Mouse (Mus musculus) forebrain, embryonic 10.5 days (tissue): ENCODE results near the gene Pip5k1c. TPM values are rescaled to one million over a fixed set of nuclear protein-coding genes. Genes with fewer than 3 reads are reported as not detected.

Experiments
- DNase-seq: peaks from one replicate; pipeline ENCODE4 v3.0.0-alpha.2; 2017; ENCODE audit warnings: low spot score; ENCODE audit errors: extremely low spot score
- H3K27ac ChIP-seq: fragments of 300-500 bp; sonication (generic); 2 replicates; pipeline ENCODE4 v1.5.1; 2016; ENCODE audit warnings: mild to moderate bottlenecking
- H3K27me3 ChIP-seq: fragments of 300-500 bp; sonication (generic); 2 replicates; pipeline ENCODE4 v1.6.1; 2016; ENCODE audit warnings: mild to moderate bottlenecking; ENCODE audit not compliant: poor library complexity, severe bottlenecking
- H3K36me3 ChIP-seq: fragments of 300-500 bp; sonication (generic); replicated peaks from 2 replicates; pipeline ENCODE4 v1.6.1; 2016; ENCODE audit warnings: mild to moderate bottlenecking, moderate library complexity
- H3K4me1 ChIP-seq: fragments of 300-500 bp; sonication (generic); 2 replicates; pipeline ENCODE4 v1.6.1; 2016
- H3K4me3 ChIP-seq: fragments of 300-500 bp; sonication (generic); 2 replicates; pipeline ENCODE4 v1.5.1; 2016; ENCODE audit warnings: mild to moderate bottlenecking, moderate library complexity
- H3K9me3 ChIP-seq: fragments of 300-500 bp; sonication (generic); 2 replicates; pipeline ENCODE4 v1.6.1; 2016; ENCODE audit warnings: mild to moderate bottlenecking, moderate library complexity
- WGBS: fragments of 180-500 bp; shearing (Covaris S2); methylation state at CpG from one replicate; pipeline ENCODE4 v1.1.7; 2016; 5-methylcytosine and 5-hydroxymethylcytosine counted together
- polyA plus RNA-seq: library from polyadenylated mRNA; unstranded; fragments of >200 nt; fragmentation: Nextera tagmentation; extraction: Ambion mirVana; gene quantifications from 2 replicates; pipeline ENCODE4 v1.2.1, GENCODE M21; 2016

The Pip5k1c gene
- polyA plus RNA-seq, 1 experiment from 2014 or later = 60.6 TPM

- Histone ChIP-seq H3K9me3 (no peaks in the 10 kb centered on the region), H3K27me3 (no peaks in the 10 kb centered on the region), H3K36me3 (peaks cover 84% of the 10 kb centered on the region), H3K27ac (no peak overlapping the region), H3K4me1 (peaks cover 30% of the 10 kb centered on the region), H3K4me3 (no peak overlapping the region)
- DNase-seq = no peak
- WGBS = 96% methylated on average over 21 of the region's 21 CpGs
These were observed 14.3 kb downstream of the Pip5k1c start for GRCm38 (mm10) chr10:81306837-81307682.

DNA sequence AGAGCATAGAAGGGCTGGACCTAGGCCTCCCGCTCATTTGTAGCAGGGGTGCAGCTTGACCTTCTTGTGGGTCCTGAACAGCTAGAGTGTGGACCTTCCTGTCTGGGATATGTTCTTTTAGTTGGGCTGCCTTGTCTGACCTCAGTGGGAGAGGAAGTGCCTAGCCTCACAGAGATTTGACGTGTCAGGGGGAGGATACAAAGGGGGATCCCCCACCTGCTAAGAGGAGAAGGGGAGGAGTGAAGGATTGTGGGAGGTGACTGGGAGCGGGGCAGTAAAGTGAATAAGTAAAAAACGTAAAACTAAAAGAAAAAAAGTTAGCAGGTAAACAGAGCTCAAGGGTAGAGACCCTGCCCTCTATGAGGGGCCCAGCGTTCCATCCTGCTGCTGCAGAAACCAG, 16.8 kb downstream of the Pip5k1c start:
- H3K36me3 ChIP-seq = peaks cover 98% of the 10 kb centered on the region
- no peaks in the 10 kb centered on the region for H3K27me3 ChIP-seq
- H3K27ac ChIP-seq = no peak overlapping the region
- no peaks in the 10 kb centered on the region for H3K9me3 ChIP-seq
- H3K4me3 ChIP-seq = no peak overlapping the region
- H3K4me1 ChIP-seq = peaks cover 8% of the 10 kb centered on the region
- WGBS = 97% methylated on average over 5 of the region's 5 CpGs
- no peak for DNase-seq

- H3K27me3 ChIP-seq = 0 out of 2 replicates have a peak, but pooled peaks cover 8% of the 10 kb centered on the region
- no peak overlapping the region for H3K4me3 ChIP-seq
- DNase-seq = no peak
- peaks cover 99% of the 10 kb centered on the region for H3K36me3 ChIP-seq
- H3K4me1 ChIP-seq = peaks cover 36% of the 10 kb centered on the region
- 92% methylated on average over 13 of the region's 13 CpGs for WGBS
- H3K27ac ChIP-seq = no peak overlapping the region
- no peaks in the 10 kb centered on the region for H3K9me3 ChIP-seq
These were observed 20.8 kb downstream of the Pip5k1c start for GRCm38 (mm10) chr10:81313581-81313980.

DNA sequence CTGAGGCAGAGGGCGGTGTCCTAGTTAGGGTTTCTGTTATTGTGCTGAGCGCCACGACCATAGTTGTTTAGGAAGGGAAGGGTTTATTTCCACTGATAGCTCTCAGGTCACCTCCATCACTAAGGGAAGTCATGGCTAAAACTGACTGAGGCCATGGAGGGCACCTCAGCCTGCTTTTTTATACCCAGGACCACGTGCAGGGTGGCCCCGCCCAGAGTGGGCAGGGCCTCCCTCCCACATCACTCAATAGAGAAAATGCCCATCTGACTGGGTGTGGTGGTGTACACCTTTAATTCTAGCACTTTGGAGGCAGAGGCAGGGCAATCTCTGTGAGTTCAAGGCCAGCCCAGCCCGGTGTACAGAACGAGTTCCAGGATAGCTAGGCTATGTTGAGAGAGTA, 21.4 kb downstream of the Pip5k1c start:
- Histone ChIP-seq H3K9me3 (no peaks in the 10 kb centered on the region), H3K4me3 (no peak overlapping the region), H3K36me3 (peaks cover 96% of the 10 kb centered on the region), H3K4me1 (peaks cover 42% of the 10 kb centered on the region), H3K27me3 (0 out of 2 replicates have a peak, but pooled peaks cover 8% of the 10 kb centered on the region), H3K27ac (no peak overlapping the region)
- no peak for DNase-seq
- WGBS = 82% methylated on average over 7 of the region's 7 CpGs

DNA sequence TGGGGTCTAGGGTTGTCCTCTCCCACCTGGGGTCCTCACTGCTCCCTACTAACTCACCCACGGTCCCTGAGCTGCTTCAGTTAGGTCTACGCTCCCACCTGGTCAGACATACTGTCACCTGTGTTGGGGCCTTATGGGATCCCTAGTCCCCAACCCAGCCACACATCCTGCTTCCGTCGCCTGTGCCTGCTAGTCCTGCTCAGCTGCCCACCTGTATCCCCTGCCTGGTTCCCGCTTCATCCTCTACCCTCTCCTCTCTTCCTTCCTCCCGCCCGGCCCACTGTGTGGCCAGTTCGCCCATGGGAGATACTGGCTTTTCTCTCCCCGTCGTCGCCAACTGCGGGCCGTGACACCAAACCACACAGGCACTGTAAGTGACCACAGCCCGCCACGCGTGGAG, 22.8 kb downstream of the Pip5k1c start:
- H3K36me3 ChIP-seq = peaks cover 82% of the 10 kb centered on the region
- no peak for DNase-seq
- no peak overlapping the region for H3K27ac ChIP-seq
- 0 out of 2 replicates have a peak, but pooled peaks cover 8% of the 10 kb centered on the region for H3K27me3 ChIP-seq
- H3K9me3 ChIP-seq = no peaks in the 10 kb centered on the region
- WGBS = 93% methylated on average over 16 of the region's 16 CpGs
- peaks cover 50% of the 10 kb centered on the region for H3K4me1 ChIP-seq
- H3K4me3 ChIP-seq = no peak overlapping the region

DNA sequence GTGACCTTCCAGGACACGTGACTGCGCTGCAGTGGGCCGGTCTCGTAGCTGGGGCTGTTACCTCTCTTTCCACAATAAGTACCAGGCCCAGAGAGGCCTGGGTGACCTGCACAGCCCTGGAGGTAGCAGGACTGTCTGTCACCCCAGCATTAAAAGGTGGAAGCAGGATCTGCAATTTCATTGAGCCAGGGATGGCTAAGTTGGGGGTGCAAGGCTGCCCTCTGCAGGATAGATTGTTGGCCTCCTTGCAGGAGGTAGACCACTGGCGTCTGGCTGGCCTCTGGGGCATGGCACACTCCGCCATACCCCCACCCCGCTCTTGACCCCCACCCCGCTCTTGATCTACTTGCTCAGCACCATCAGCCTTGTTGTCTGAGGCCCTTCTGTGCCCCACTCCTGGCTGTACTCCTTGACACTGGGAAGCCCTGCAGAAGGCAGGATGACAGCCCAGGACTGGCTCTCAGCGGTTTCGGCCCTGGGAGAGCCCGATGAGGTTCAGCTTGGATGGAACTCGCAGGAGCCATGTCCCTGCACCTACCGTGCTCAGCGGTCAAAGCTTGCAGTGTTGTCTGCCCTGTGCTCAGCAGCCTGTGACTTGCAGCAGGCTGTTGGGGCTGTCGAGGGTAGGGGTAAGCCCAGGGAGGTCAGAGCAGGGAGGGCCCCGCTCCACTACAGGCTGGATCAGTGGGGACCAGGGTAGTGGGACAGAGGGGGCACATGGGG, 23.7 kb downstream of the Pip5k1c start:
- no peak for DNase-seq
- Histone ChIP-seq H3K9me3 (no peaks in the 10 kb centered on the region), H3K4me3 (peak overlapping the region; percentile 33), H3K27ac (peak overlapping the region; percentile 73), H3K4me1 (peaks cover 50% of the 10 kb centered on the region), H3K27me3 (0 out of 2 replicates have a peak, but pooled peaks cover 8% of the 10 kb centered on the region), H3K36me3 (peaks cover 73% of the 10 kb centered on the region)
- 35% methylated on average over 16 of the region's 16 CpGs for WGBS

- no peak for DNase-seq
- 9% methylated on average over 20 of the region's 20 CpGs for WGBS
These were observed 24.5 kb downstream of the Pip5k1c start for GRCm38 (mm10) chr10:81317273-81317672.

DNA sequence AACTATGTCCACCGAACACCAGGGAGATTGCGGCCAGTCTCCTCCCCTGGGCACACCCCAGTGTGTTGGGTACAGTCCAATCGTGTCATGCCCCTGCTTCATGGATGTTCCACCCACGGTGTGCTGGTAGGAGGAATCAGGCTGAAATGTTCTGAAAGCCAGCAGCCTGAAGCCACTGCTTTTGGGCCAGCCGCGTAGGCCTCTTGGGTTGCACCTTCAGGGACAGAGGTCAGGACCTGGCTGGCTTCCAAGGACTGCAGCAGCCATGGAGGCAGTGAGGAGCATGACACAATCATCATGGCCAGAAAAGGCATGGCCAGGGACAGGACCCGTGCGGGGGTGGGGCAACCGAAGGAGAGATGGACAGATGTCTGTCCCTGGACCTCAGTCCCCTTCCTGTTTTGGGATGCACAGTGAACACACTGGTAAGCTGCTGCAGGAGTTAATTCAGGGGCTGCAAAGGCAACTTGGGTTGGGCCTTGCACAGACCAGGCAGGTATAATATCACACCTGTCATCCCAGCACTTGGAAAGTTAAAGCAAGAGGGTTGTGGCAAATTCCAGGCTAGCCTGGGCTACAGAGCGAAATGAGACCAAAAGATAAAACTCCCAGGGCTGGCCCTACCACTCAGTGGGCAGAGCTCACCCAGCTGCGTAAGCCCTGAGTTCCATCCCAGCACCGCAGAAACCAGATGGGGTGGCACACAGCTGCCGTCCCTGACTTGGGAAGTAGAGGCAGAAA, 26.0 kb downstream of the Pip5k1c start:
- 92% methylated on average over 13 of the region's 13 CpGs for WGBS
- DNase-seq = no peak
- Histone ChIP-seq H3K27me3 (0 out of 2 replicates have a peak, but pooled peaks cover 8% of the 10 kb centered on the region), H3K9me3 (no peaks in the 10 kb centered on the region), H3K27ac (peak overlapping the region; percentile 97), H3K4me1 (peaks cover 64% of the 10 kb centered on the region), H3K36me3 (peaks cover 68% of the 10 kb centered on the region), H3K4me3 (peak overlapping the region; percentile 96)

More at GRCm38 (mm10) chr10:81317273-81317672, 24.5 kb downstream of the Pip5k1c start:
- H3K27me3 ChIP-seq = 0 out of 2 replicates have a peak, but pooled peaks cover 8% of the 10 kb centered on the region
- peak overlapping the region; percentile 33 for H3K4me3 ChIP-seq
- no peaks in the 10 kb centered on the region for H3K9me3 ChIP-seq
- H3K4me1 ChIP-seq = peaks cover 58% of the 10 kb centered on the region
- H3K36me3 ChIP-seq = peaks cover 68% of the 10 kb centered on the region
- peak overlapping the region; percentile 73 for H3K27ac ChIP-seq

DNA sequence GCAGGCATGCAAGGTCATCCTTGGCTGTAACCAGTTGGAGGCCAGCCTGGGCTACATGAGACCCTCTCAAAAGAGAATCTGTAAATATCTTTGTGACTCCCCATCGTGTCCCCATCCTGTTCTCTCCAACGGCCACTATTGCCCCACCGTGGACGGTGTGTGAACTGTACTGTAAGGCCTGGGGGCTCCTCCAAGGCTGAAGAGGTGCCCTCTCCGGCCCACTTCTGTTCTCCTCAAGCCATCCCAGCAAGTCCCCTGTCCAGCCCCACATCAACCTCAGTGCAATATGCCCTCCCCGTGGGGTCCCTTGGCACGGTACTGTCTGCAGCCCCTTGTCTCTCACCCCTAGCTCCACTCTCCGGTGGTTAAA, 26.6 kb downstream of the Pip5k1c start:
- Histone ChIP-seq H3K4me1 (peaks cover 65% of the 10 kb centered on the region), H3K36me3 (peaks cover 68% of the 10 kb centered on the region), H3K27me3 (0 out of 2 replicates have a peak, but pooled peaks cover 8% of the 10 kb centered on the region), H3K9me3 (no peaks in the 10 kb centered on the region), H3K27ac (peak overlapping the region; percentile 97), H3K4me3 (peak overlapping the region; percentile 96)
- WGBS = 46% methylated on average over 8 of the region's 8 CpGs
- no peak for DNase-seq

GRCm38 (mm10) chr10:81319741-81320549, 27.2 kb downstream of the Pip5k1c start:
- H3K4me3 ChIP-seq = peak overlapping the region; percentile 96
- H3K27me3 ChIP-seq = 0 out of 2 replicates have a peak, but pooled peaks cover 8% of the 10 kb centered on the region
- peaks cover 68% of the 10 kb centered on the region for H3K36me3 ChIP-seq
- WGBS = 3% methylated on average over 38 of the region's 38 CpGs
- H3K4me1 ChIP-seq = peaks cover 65% of the 10 kb centered on the region
- H3K9me3 ChIP-seq = no peaks in the 10 kb centered on the region
- H3K27ac ChIP-seq = peak overlapping the region; percentile 97
- peak; percentile 98 for DNase-seq

DNA sequence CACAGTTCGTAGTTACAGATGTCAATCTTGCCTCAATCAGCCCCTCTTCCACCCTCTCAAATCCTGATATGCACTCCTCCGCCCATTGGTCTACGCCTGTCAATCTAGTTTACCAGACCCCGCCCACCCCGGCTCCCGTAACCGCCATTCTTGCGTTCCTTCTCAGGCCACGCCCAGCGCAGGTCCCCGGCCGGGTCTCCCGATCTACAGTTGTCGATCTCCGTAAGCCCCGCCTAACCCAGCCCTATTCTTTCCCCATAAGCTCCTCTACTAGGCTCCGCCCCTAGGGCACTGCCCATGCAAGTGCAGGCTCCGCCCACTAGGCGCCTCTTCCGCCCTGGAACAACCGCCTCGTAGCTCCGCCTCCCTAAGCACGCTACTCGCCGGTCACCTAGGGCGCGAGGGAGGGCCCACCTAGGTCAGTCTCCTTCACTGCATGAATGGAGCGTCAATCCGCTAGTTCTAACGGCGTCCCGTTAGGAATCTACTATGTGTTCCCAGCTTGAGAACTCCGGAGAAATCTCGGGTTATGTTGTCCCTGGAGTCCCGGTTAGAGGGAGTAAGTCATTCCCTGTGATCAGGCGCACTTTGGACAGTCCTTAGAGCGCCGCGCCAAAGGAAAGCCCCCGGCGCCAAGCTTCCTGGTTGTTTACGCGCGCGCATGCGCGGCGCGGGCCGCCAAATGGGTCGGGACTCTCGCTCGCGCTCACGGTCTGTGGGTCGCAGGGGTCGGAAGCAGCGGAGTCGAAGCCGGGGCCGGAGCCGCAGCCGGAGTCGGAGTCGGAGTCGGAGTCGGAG, 28.0 kb downstream of the Pip5k1c start, which contains the start of gene Cactin:
Cactin (plus strand) TSS at position 554 of the 798 bp plus-strand sequence.
- H3K27me3 ChIP-seq = 0 out of 2 replicates have a peak, but pooled peaks cover 8% of the 10 kb centered on the region
- H3K27ac ChIP-seq = peak within 1 kb of the TSS; percentile 97
- H3K4me3 ChIP-seq = peak within 1 kb of the TSS; percentile 96
- 0% methylated on average over 68 of the region's 68 CpGs for WGBS
- peak; percentile 100 for DNase-seq
- H3K4me1 ChIP-seq = peaks cover 59% of the 10 kb centered on the region
- H3K36me3 ChIP-seq = peaks cover 68% of the 10 kb centered on the region
- H3K9me3 ChIP-seq = no peaks in the 10 kb centered on the region
